Mouse (Mus musculus): ENCODE data around the gene Sidt2. TPM values are rescaled to one million over a fixed set of nuclear protein-coding genes. Genes with fewer than 3 reads are reported as not detected.

The Sidt2 gene
- 473 TPM for polyA plus RNA-seq (2017; shearing (Covaris generic))

DNA sequence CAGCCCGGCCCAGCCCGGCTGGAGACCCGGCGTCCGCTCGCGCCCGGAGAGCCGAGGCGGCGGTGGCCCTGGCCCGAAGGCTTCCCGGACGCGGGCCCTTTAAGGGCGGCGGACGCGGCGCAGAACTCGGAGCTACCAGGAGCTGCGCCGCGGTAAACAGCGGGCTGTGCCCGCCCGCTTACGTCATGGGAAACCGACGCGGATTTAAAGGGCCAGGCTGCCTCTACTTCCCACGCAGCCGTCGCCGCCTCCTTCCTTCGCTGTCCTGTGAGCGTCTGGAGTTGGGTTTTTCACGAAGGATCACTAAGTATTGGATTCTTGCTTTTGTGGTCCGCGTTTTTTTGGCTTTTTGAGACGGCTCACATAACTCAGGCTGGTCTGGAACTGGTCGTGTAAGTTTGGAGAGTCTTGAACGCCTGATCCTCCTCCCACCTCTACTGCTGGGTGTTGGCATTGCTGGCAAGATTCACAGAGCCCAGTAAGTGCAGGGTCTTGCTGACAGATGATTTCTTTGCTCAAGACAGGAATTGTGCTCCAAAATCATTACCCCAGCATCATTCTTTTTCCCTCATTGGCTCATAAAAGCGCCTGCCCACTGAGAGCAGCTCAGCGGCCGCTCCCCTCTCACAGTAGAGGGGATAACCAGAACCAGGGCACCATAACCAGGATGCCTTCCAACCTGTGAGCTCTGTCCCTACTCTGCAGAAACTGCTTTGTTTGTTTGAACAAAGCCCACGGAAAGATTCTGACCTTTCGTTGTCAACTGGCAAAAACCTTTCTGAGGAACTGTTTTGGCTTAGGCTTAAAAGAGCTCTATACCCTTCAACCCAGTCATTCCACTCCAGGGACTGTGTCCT lies at the start of gene Sidt2:
Gene Sidt2, minus strand, starts transcription at position 152 of the 857 bp plus-strand sequence.

DNA sequence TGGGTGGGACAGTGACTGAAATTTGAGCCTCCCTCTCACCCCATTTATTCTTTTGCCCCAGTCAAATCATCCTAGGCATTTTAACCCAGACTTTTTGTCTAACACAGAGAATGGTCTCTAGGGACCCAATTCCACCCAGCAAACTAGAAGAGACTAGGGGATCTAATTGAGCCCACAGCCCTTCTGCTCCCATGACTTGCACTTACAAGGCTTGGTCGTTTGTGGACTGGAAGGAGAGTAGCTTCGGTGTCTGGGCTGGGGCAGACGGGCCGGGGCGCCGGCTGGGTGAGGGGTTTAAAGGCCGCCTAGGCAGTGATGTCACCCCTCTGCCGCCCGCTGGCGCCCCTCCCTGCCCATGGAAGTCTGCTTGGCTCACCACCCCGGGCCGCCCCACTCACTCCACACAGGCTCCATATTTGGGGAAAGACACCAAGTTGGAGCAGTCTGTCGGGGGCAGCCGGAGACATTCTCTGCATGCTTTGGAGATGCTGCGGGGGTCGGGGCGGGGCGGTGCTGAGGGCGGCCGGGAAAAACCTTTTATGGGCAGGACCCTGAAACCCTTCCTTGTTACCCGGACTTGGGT lies 19.3 kb downstream of the Sidt2 start, which contains the start of gene Tagln:
Gene Tagln, minus strand, starts transcription at position 431 of the 583 bp plus-strand sequence.

GRCm38 (mm10) chr9:45906355-45907077 lies 48.5 kb downstream of the Sidt2 start, which contains the start of the genes Pcsk7 and Rnf214:
Gene Pcsk7 (plus strand): TSS chr9:45906497.
Gene Rnf214 (minus strand): TSS chr9:45906911.

Other genes starting within 250 kb of the Sidt2 start
- gene Cep164, start 126.6 kb downstream of the Sidt2 start, polyA plus RNA-seq (2017; shearing (Covaris generic)): 21.8 TPM
- gene Bace1, start 116.7 kb downstream of the Sidt2 start, polyA plus RNA-seq (2017; shearing (Covaris generic)): 2.8 TPM
- 64.8 TPM for gene Pcsk7, start 48.8 kb downstream of the Sidt2 start, polyA plus RNA-seq (2017; shearing (Covaris generic))
- 33.3 TPM for gene Rnf214, start 48.3 kb downstream of the Sidt2 start, polyA plus RNA-seq (2017; shearing (Covaris generic))
- gene Tagln, start 19.2 kb downstream of the Sidt2 start, polyA plus RNA-seq (2017; shearing (Covaris generic)): 2.6 TPM
- 87.2 TPM for gene Pafah1b2, start 57.4 kb upstream of the Sidt2 start, polyA plus RNA-seq (2017; shearing (Covaris generic))
- 60.0 TPM for gene Sik3, start 57.6 kb upstream of the Sidt2 start, polyA plus RNA-seq (2017; shearing (Covaris generic))

Data from naive thymus-derived CD4-positive, alpha-beta T cell, adult 5 months (primary cell).